Mouse (Mus musculus) CH12.LX (cell line): Measurements from ENCODE around the gene Ovca2. TPM values are rescaled to one million over a fixed set of nuclear protein-coding genes. Genes with fewer than 3 reads are reported as not detected.

Source experiments
- DNase-seq: peaks from one replicate; pipeline ENCODE4 v3.0.0-alpha.2; 2013; ENCODE audit errors: extremely low read depth
- H3K27ac ChIP-seq: 2 replicates; pipeline ENCODE4 v1.5.1; 2012; ENCODE audit warnings: low read depth, mild to moderate bottlenecking, control low read depth, moderate library complexity; ENCODE audit not compliant: insufficient read depth
- H3K27me3 ChIP-seq: replicated peaks from 2 replicates; pipeline ENCODE3; 2012; ENCODE audit warnings: inconsistent platforms
- H3K36me3 ChIP-seq, 2 experiments: replicated peaks in 1 of 2; 2 replicates each; pipeline versions ENCODE3 to v1.6.1; 2012; ENCODE audit warnings: inconsistent platforms in 1 of 2, low read length in 1 of 2, mild to moderate bottlenecking in 1 of 2, mixed read lengths in 1 of 2, moderate library complexity in 1 of 2; ENCODE audit not compliant: control insufficient read depth in 1 of 2, insufficient read depth in 1 of 2
- H3K4me1 ChIP-seq, 2 experiments: 2 replicates each; pipeline ENCODE4 v1.6.1; 2012; ENCODE audit warnings: inconsistent platforms in 1 of 2, moderate library complexity in 1 of 2; ENCODE audit not compliant: insufficient read depth in 2 of 2, control insufficient read depth in 1 of 2
- H3K4me2 ChIP-seq: 2 replicates; pipeline ENCODE4 v1.6.1; 2012; ENCODE audit warnings: low read depth, mild to moderate bottlenecking, control low read depth; ENCODE audit not compliant: poor library complexity, insufficient read depth, severe bottlenecking
- H3K4me3 ChIP-seq, 3 experiments: fragments of 150-350 bp in 1 of 3; sonication (generic) in 1 of 3; replicated peaks in 1 of 3; 2 replicates each; pipeline versions ENCODE3 to v1.5.1; 2011 to 2012; ENCODE audit warnings: low read depth in 2 of 3, low read length in 2 of 3, mild to moderate bottlenecking in 2 of 3, moderate library complexity in 2 of 3, control low read depth in 1 of 3, improper control_type of control experiment in 1 of 3, inconsistent platforms in 1 of 3, mixed read lengths in 1 of 3; ENCODE audit not compliant: poor library complexity in 1 of 3
- H3K79me2 ChIP-seq: replicated peaks from 2 replicates; pipeline ENCODE4 v1.6.1; 2012; ENCODE audit warnings: mild to moderate bottlenecking, moderate library complexity; ENCODE audit not compliant: control insufficient read depth, poor library complexity, insufficient read depth, severe bottlenecking; ENCODE audit errors: extremely low read depth
- H3K9ac ChIP-seq: 2 replicates; pipeline ENCODE4 v1.6.1; 2012; ENCODE audit warnings: low read depth, mild to moderate bottlenecking, control low read depth, moderate library complexity; ENCODE audit not compliant: insufficient read depth
- H3K9me3 ChIP-seq: replicated peaks from 2 replicates; pipeline ENCODE3; 2012; ENCODE audit warnings: low read length, inconsistent platforms, mixed read lengths
- CHD2 ChIP-seq: IDR thresholded peaks from 2 replicates; pipeline ENCODE4 v1.6.1; 2011; ENCODE audit warnings: low read length, improper control_type of control experiment
- CTCF ChIP-seq, 2 experiments: IDR thresholded peaks in 1 of 2; conservative IDR thresholded peaks in 1 of 2; 2 replicates each; pipeline ENCODE4 v1.5.1; 2011 to 2012; ENCODE audit warnings: low read depth in 2 of 2, low read length in 2 of 2, improper control_type of control experiment in 1 of 2, inconsistent platforms in 1 of 2, mild to moderate bottlenecking in 1 of 2, moderate library complexity in 1 of 2
- E2F4 ChIP-seq: IDR thresholded peaks from 2 replicates; pipeline ENCODE4 v1.6.1; 2011; ENCODE audit warnings: low read depth, low read length, improper control_type of control experiment; ENCODE audit not compliant: insufficient replicate concordance
- EP300 ChIP-seq: IDR thresholded peaks from 2 replicates; pipeline ENCODE4 v1.6.1; 2011; ENCODE audit warnings: low read length, improper control_type of control experiment
- GABPA ChIP-seq: IDR thresholded peaks from 2 replicates; pipeline ENCODE4 v1.6.1; 2012; ENCODE audit warnings: low read depth, low read length, improper control_type of control experiment, inconsistent platforms; ENCODE audit not compliant: insufficient replicate concordance
- IRF4 ChIP-seq: IDR thresholded peaks from 2 replicates; pipeline ENCODE4 v1.6.1; 2014; ENCODE audit warnings: low read depth, mild to moderate bottlenecking, inconsistent platforms, low read length, improper control_type of control experiment
- KAT2A ChIP-seq: IDR thresholded peaks from 2 replicates; pipeline ENCODE4 v1.6.1; 2012; ENCODE audit warnings: low read length, improper control_type of control experiment, inconsistent platforms; ENCODE audit not compliant: insufficient replicate concordance
- MAX ChIP-seq: IDR thresholded peaks from 2 replicates; pipeline ENCODE4 v1.6.1; 2011; ENCODE audit warnings: low read length, improper control_type of control experiment
- MEF2A ChIP-seq: IDR thresholded peaks from 2 replicates; pipeline ENCODE4 v1.6.1; 2014; ENCODE audit warnings: low read depth, mild to moderate bottlenecking, inconsistent platforms, low read length, improper control_type of control experiment, borderline replicate concordance
- MXI1 ChIP-seq: IDR thresholded peaks from 2 replicates; pipeline ENCODE4 v1.6.1; 2011; ENCODE audit warnings: mild to moderate bottlenecking, low read depth, low read length, improper control_type of control experiment
- MYC ChIP-seq: IDR thresholded peaks from 2 replicates; pipeline ENCODE4 v1.6.1; 2011; ENCODE audit warnings: low read depth, mild to moderate bottlenecking, improper control_type of control experiment, low read length
- PAX5 ChIP-seq: IDR thresholded peaks from 2 replicates; pipeline ENCODE4 v1.6.1; 2012; ENCODE audit warnings: low read length, inconsistent platforms, mixed read lengths
- POLR2A ChIP-seq: IDR thresholded peaks from 2 replicates; pipeline ENCODE4 v1.6.1; 2011; ENCODE audit warnings: low read depth, mild to moderate bottlenecking, improper control_type of control experiment, low read length
- POLR2AphosphoS2 ChIP-seq: IDR thresholded peaks from 2 replicates; pipeline ENCODE4 v1.6.1; 2011; ENCODE audit warnings: low read depth, low read length, improper control_type of control experiment
- RAD21 ChIP-seq: IDR thresholded peaks from 2 replicates; pipeline ENCODE4 v1.6.1; 2011; ENCODE audit warnings: low read depth, mild to moderate bottlenecking, low read length, improper control_type of control experiment, moderate library complexity
- RCOR1 ChIP-seq: conservative IDR thresholded peaks from 2 replicates; pipeline ENCODE4 v1.6.1; 2012; ENCODE audit warnings: low read depth, mild to moderate bottlenecking, inconsistent platforms, low read length, improper control_type of control experiment
- SIN3A ChIP-seq: IDR thresholded peaks from 2 replicates; pipeline ENCODE4 v1.6.1; 2012; ENCODE audit warnings: low read length, improper control_type of control experiment, inconsistent platforms
- SMC3 ChIP-seq: IDR thresholded peaks from 2 replicates; pipeline ENCODE4 v1.6.1; 2011; ENCODE audit warnings: low read depth, low read length, improper control_type of control experiment
- TCF12 ChIP-seq: IDR thresholded peaks from 2 replicates; pipeline ENCODE4 v1.6.1; 2014; ENCODE audit warnings: low read depth, mild to moderate bottlenecking, inconsistent platforms, low read length, improper control_type of control experiment
- UBTF ChIP-seq: IDR thresholded peaks from 2 replicates; pipeline ENCODE4 v1.6.1; 2012; ENCODE audit warnings: low read depth, mild to moderate bottlenecking, inconsistent platforms, low read length, improper control_type of control experiment, moderate library complexity
- USF1 ChIP-seq: IDR thresholded peaks from 2 replicates; pipeline ENCODE4 v1.6.1; 2014; ENCODE audit warnings: low read depth, mild to moderate bottlenecking, inconsistent platforms, low read length, improper control_type of control experiment
- ZC3H11A ChIP-seq: IDR thresholded peaks from 2 replicates; pipeline ENCODE4 v1.6.1; 2012; ENCODE audit warnings: low read depth, mild to moderate bottlenecking, inconsistent platforms, low read length, improper control_type of control experiment
- dilution Hi-C: fragments of 300-500 bp; cut with MboI; formaldehyde crosslinking; loops from 2 replicates; pipeline ENCODE4 v1.14.3; 2020; ENCODE audit warnings: low sequenced_read_pairs; ENCODE audit not compliant: extremely low pct_unique_long_range_greater_than_20kb, extremely low pct_ligation_motif_present
- in situ Hi-C: fragments of 300-500 bp; cut with MboI; formaldehyde crosslinking; loops from 3 replicates; pipeline ENCODE4 v1.14.3; 2019; ENCODE audit warnings: low sequenced_read_pairs, low pct_ligation_motif_present, low pct_unique_long_range_greater_than_20kb, mixed read lengths
- polyA plus RNA-seq: library from polyadenylated mRNA; unstranded; fragments of >175 nt; gene quantifications from 2 replicates; pipeline ENCODE4 v1.2.1, GENCODE M21; 2012; ENCODE audit warnings: low read depth; ENCODE audit not compliant: insufficient read length
- total RNA-seq, 2 experiments: library from RNA; depleted of rRNA; stranded (reverse); fragments of 300-350 nt in 1 of 2; fragments of >200 nt in 1 of 2; gene quantifications; 2 replicates each; pipeline ENCODE4 v1.2.3; 2012 to 2014

Ovca2 gene
- total and polyA plus RNA-seq, 3 experiments = 20.7 to 86.9 (median 32.1) TPM

DNA sequence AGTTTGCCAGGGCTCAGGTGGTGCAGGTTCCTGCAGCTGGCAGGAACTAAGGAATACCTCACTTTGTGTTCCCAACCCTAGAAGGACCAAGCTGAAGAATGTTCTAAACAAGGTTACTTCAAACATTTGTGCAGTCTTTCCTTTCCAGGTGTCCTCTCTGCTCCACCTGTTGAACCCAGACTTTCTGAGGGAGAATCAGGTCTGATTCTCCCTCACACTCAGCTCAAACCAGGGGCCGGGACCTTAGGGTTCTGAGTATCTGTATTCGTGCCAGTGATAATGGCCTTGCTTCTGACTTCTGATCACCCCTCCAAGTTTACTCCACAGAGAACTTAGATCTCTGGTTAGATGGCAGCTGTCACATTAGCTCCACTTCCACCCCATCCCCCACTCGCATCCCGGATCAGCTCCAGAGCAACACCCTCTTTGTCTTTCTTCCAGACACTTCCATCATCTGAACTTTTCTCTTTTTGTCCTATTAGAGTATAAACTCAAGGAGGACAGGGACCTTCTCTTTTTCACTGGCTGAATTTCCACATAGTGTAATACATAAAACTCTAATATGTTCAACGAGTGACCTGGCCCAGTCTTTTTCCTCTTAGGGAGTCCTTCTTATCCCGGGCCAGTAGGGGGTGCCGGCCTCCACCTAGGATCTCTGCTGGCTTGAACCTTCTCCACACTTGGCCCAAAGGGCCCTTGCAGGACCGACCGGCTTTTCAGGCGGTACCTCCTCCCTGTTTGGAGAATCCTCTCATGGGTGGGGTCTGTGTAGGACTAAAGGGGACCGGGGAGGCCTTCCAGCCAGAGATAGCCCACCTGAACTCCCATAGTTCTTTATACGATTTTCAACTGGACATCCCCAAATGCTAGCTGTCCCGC is 13.9 kb upstream of the Ovca2 start:
- H3K4me1 ChIP-seq = peaks cover 25 to 49% of the 10 kb centered on the region in 2 experiments
- peak overlapping the region; percentile 89 for H3K4me2 ChIP-seq
- dilution Hi-C loops = no loop called here
- in situ Hi-C loops = loop anchor here (5.0 kb wide), 2 partner anchors 35 to 95 kb away; no protein-coding TSS in a partner anchor
- peaks cover 57% of the 10 kb centered on the region for H3K27me3 ChIP-seq
- H3K36me3 ChIP-seq = peaks cover 0 to 6% of the 10 kb centered on the region in 2 experiments
- H3K9ac ChIP-seq = no peak overlapping the region
- H3K9me3 ChIP-seq = peaks cover 8% of the 10 kb centered on the region
- no peak overlapping the region for H3K27ac ChIP-seq
- no peak overlapping the region for H3K4me3 ChIP-seq
- TF ChIP-seq SMC3 (peak; percentile 92), CTCF (conservative IDR thresholded peaks at IDR 0.05 in 1 of 2, IDR thresholded peaks at IDR 0.05 in 1 of 2; ENCODE audit: low read depth in 2 of 2, low read length in 2 of 2) (peak; percentile 57 to 97), TCF12 (peak; percentile 15; the same call in 1 of the 2 replicates), RAD21 (peak; percentile 92), IRF4 (peak; percentile 27; the same call in 1 of the 2 replicates), CHD2 (peak; percentile 63; the same call in 1 of the 2 replicates), RCOR1 (no peak), PAX5 (no peak), ZC3H11A (peak; percentile 62; the same call in 1 of the 2 replicates)
- TF ChIP-seq, all 38 proteins: peak for 7
- peak; percentile 80 for DNase-seq
- peaks cover 21% of the 10 kb centered on the region for H3K79me2 ChIP-seq

DNA sequence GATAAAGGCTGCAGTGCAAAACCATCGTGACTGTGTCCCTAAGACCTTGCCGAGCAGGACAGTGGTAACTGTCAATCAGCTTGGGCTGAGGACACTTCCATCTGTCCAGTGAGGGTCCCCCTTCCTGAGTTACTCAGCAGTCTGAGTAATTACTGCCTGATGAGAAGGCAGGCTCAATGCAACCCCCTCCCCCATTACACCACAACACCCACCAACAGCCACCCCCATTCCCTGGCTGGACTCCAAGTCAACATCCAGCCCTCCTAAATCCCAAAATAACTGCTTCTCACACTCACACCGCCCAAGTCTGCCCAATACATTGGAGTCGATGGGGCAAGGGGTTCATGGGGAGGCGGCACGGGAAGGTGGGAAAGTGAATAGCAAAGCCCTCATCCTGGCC is 13.2 kb upstream of the Ovca2 start:
- H3K79me2 ChIP-seq = peaks cover 21% of the 10 kb centered on the region
- H3K4me3 ChIP-seq = no peak overlapping the region
- no peak for DNase-seq
- peaks cover 25 to 50% of the 10 kb centered on the region in 2 experiments for H3K4me1 ChIP-seq
- dilution Hi-C loops = no loop called here
- peaks cover 0 to 10% of the 10 kb centered on the region in 2 experiments for H3K36me3 ChIP-seq
- no peak overlapping the region for H3K9ac ChIP-seq
- H3K27me3 ChIP-seq = peaks cover 50% of the 10 kb centered on the region
- H3K4me2 ChIP-seq = no peak overlapping the region
- H3K9me3 ChIP-seq = peaks cover 8% of the 10 kb centered on the region
- TF ChIP-seq KAT2A (no peak), MYC (no peak), MXI1 (no peak), CTCF (conservative IDR thresholded peaks at IDR 0.05 in 1 of 2, IDR thresholded peaks at IDR 0.05 in 1 of 2; ENCODE audit: low read depth in 2 of 2, low read length in 2 of 2) (no peak), CHD2 (no peak), POLR2AphosphoS2 (no peak), GABPA (no peak), MAX (no peak), ZC3H11A (no peak), MEF2A (no peak), UBTF (no peak), SIN3A (no peak), SMC3 (no peak), EP300 (no peak), E2F4 (no peak), USF1 (no peak), POLR2A (no peak)
- TF ChIP-seq, all 38 proteins: peak for 0
- no peak overlapping the region for H3K27ac ChIP-seq
- in situ Hi-C loops = loop anchor here (5.0 kb wide), 2 partner anchors 35 to 95 kb away; no protein-coding TSS in a partner anchor
